Mouse (Mus musculus): ENCODE measurements around the gene Crebl2.
A peak's percentile ranks its signal among the peaks of the same experiment; 100 is the strongest.

The Crebl2 gene

GRCm38 (mm10) chr6:134905811-134906210 lies 75.9 kb downstream of the Crebl2 start:
- DNase-seq (ENCODE audit: low read depth, low spot score) = peak; percentile 83
